Mouse (Mus musculus) heart, postnatal 36 days (tissue): Measurements from ENCODE around the gene Ascc1. TPM values are rescaled to one million over a fixed set of nuclear protein-coding genes. Genes with fewer than 3 reads are reported as not detected.

Experiments
- DNase-seq, 2 experiments: peaks; one replicate each; pipeline ENCODE4 v3.0.0; 2021 to 2022
- intact Hi-C: fragments of 180-260 bp; cut with DNase I; formaldehyde crosslinking; loops from one replicate; pipeline ENCODE4 v1.15.1; 2025
- total RNA-seq, 2 experiments: library from RNA; stranded (reverse); gene quantifications; 2 replicates each; pipeline ENCODE4 v1.2.3; 2021

The Ascc1 gene
- total RNA-seq, 2 experiments from 2014 or later: 23.0 to 24.0 TPM

GRCm38 (mm10) chr10:60062173-60062572 is 59.6 kb downstream of the Ascc1 start:
- intact Hi-C loops: loop anchor here (5.0 kb wide), 1 partner anchor 55 kb away; no protein-coding TSS in a partner anchor
- no peak for DNase-seq

GRCm38 (mm10) chr10:60062931-60063330 is 60.3 kb downstream of the Ascc1 start:
- intact Hi-C loops: loop anchor here (5.0 kb wide), 1 partner anchor 56 kb away; no protein-coding TSS in a partner anchor

GRCm38 (mm10) chr10:60066524-60066923 is 63.9 kb downstream of the Ascc1 start:
- DNase-seq: peak in 1 of 2 experiments; percentile 33
- intact Hi-C loops: loop anchor here (2.0 kb wide), 1 partner anchor 174 kb away; no protein-coding TSS in a partner anchor

More at GRCm38 (mm10) chr10:60062931-60063330, 60.3 kb downstream of the Ascc1 start:
- no peak for DNase-seq

- DNase-seq: no peak
- intact Hi-C loops: no loop called here
These were observed 72.6 kb downstream of the Ascc1 start for GRCm38 (mm10) chr10:60075159-60075558.

GRCm38 (mm10) chr10:60077226-60077625 is 74.6 kb downstream of the Ascc1 start:
- DNase-seq: no peak
- intact Hi-C loops: no loop called here

GRCm38 (mm10) chr10:60077736-60078560 is 75.3 kb downstream of the Ascc1 start:
- intact Hi-C loops: no loop called here

GRCm38 (mm10) chr10:60078561-60078917 is 75.9 kb downstream of the Ascc1 start:
- intact Hi-C loops: no loop called here
- DNase-seq: peak; percentile 61 to 68

More at GRCm38 (mm10) chr10:60077736-60078560, 75.3 kb downstream of the Ascc1 start:
- no peak for DNase-seq

- peak; percentile 15 to 24 for DNase-seq
- intact Hi-C loops: loop anchor here (5.0 kb wide), 1 partner anchor 78 kb away; the partner anchor contains the start of genes Anapc16 and Ascc1
These were observed 77.6 kb downstream of the Ascc1 start for GRCm38 (mm10) chr10:60080171-60080570.

GRCm38 (mm10) chr10:60080601-60080981 is 78.0 kb downstream of the Ascc1 start:
- intact Hi-C loops: loop anchor here (5.0 kb wide), 1 partner anchor 78 kb away; the partner anchor contains the start of genes Anapc16 and Ascc1
- DNase-seq: peak in 1 of 2 experiments; percentile 34

GRCm38 (mm10) chr10:60080982-60081825 is 78.6 kb downstream of the Ascc1 start:
- intact Hi-C loops: loop anchor here (5.0 kb wide), 1 partner anchor 79 kb away; the partner anchor contains the start of genes Anapc16 and Ascc1
- DNase-seq: peak; percentile 41 to 62

- intact Hi-C loops: loop anchor here (5.0 kb wide), 1 partner anchor 80 kb away; the partner anchor contains the start of genes Anapc16 and Ascc1
- DNase-seq: peak; percentile 77 to 83
These were observed 79.3 kb downstream of the Ascc1 start for GRCm38 (mm10) chr10:60081905-60082304.

- DNase-seq: no peak
- intact Hi-C loops: loop anchor here (5.0 kb wide), 1 partner anchor 82 kb away; the partner anchor contains the start of genes Anapc16 and Ascc1
These were observed 81.5 kb downstream of the Ascc1 start for GRCm38 (mm10) chr10:60084065-60084464.

GRCm38 (mm10) chr10:60092311-60092710 is 89.7 kb downstream of the Ascc1 start:
- DNase-seq: no peak
- intact Hi-C loops: no loop called here

GRCm38 (mm10) chr10:60093751-60094150 is 91.1 kb downstream of the Ascc1 start:
- no peak for DNase-seq
- intact Hi-C loops: no loop called here

GRCm38 (mm10) chr10:60095558-60095957 is 93.0 kb downstream of the Ascc1 start:
- DNase-seq: no peak
- intact Hi-C loops: no loop called here

- no peak for DNase-seq
- intact Hi-C loops: no loop called here
These were observed 93.7 kb downstream of the Ascc1 start for GRCm38 (mm10) chr10:60096302-60096701.

- intact Hi-C loops: no loop called here
- DNase-seq: no peak
These were observed 94.5 kb downstream of the Ascc1 start for GRCm38 (mm10) chr10:60097146-60097545.

- no peak for DNase-seq
- intact Hi-C loops: no loop called here
These were observed 95.2 kb downstream of the Ascc1 start for GRCm38 (mm10) chr10:60097774-60098173.

- intact Hi-C loops: no loop called here
- DNase-seq: no peak
These were observed 103.0 kb downstream of the Ascc1 start for GRCm38 (mm10) chr10:60105391-60106145.

GRCm38 (mm10) chr10:60106146-60106530 is 103.5 kb downstream of the Ascc1 start, which contains the start of gene Spock2:
TSS of gene Spock2 (plus strand) at chr10:60106219.
- intact Hi-C loops: no loop called here
- peak in 1 of 2 experiments; percentile 57 for DNase-seq
